Mouse (Mus musculus) lung, postnatal 4 days (tissue): ENCODE data around the gene Psmd7.
"Not testable (repeated sequence)": the region's sequence is repeated elsewhere in the genome, so short reads cannot be mapped to it uniquely, and the experiment has no call there.

ENCODE experiments used
- DNase-seq, 2 experiments: peaks; one replicate each; pipeline ENCODE4 v3.0.0; 2021

The Psmd7 gene

GRCm38 (mm10) chr8:107587995-107588780 is at the start of gene Psmd7:
TSS of gene Psmd7 (minus strand) at chr8:107588464.
- DNase-seq, result peak; percentile 95 to 96

DNA sequence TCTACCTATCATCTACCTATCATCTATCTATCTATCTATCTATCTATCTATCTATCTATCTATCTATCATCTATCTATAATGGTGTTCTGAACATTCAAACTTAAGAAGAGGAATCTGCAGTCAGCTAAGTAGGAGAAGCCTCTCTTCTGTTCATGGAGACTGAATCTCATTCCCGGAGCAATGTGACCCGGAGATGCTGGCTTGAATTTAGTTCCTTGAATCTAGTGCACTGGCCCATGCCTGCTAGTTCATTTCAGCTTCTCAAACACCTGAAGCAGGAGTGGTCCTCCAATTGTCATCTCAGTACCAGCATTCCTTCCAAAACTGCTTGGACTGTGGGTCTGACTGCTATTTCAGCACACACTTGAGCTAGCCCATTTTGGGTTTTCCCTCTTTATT is 45.5 kb upstream of the Psmd7 start:
- no peak for DNase-seq

DNA sequence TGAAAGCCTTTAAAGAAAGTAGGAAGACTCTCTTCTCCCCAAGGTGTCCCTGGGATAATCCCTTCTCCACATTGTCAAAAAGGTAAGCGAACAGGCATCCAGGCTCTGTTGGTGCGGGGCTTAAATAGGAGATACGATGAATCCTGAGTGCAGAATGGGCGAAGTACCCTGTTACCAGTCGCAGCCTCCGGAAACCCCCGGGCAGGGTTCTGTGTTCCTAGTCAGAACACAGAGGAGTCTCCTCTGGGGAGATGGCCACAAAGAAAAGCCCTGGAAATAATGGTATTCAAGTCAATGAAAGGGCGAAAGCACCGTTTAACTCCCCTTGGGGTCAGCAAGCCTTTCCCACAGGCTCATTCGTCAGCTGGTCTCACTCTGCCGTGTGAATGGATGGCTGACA is 41.4 kb upstream of the Psmd7 start:
- no peak for DNase-seq

DNA sequence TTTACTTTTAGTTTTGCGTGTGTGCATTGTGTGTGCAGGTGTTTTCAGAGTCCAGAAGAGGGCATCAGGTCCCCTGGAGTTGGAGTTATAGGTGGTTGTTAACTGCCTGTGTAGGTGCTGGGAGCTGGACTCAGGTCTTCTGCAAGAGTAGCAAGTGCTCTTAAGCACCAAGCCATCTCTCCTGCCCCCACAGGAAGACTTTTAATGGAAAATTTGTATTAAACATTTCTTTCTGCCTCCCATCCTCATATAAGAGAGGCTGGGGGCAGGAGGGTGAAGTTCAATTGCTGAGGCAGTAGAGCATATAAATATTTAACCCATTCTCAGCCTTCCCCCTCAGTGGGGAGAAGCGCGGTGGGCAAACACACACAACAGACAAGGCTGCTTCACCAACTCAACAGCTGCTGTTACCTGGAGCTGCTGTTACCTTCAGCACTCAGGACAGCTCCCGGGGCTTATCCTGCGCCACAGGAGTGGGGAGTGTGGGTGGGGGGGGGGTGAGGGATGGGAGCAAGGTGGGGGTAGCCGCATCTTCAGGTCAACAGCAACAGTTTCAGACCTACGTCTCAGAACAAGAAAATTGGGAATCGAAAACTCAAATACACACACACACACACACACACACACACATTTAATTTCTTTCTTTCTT is 40.4 kb upstream of the Psmd7 start:
- DNase-seq, result no peak

- no peak for DNase-seq
These were observed 39.6 kb upstream of the Psmd7 start for GRCm38 (mm10) chr8:107627881-107628280.

GRCm38 (mm10) chr8:107624301-107624700 is 36.0 kb upstream of the Psmd7 start:
- not testable (repeated sequence) for DNase-seq

DNA sequence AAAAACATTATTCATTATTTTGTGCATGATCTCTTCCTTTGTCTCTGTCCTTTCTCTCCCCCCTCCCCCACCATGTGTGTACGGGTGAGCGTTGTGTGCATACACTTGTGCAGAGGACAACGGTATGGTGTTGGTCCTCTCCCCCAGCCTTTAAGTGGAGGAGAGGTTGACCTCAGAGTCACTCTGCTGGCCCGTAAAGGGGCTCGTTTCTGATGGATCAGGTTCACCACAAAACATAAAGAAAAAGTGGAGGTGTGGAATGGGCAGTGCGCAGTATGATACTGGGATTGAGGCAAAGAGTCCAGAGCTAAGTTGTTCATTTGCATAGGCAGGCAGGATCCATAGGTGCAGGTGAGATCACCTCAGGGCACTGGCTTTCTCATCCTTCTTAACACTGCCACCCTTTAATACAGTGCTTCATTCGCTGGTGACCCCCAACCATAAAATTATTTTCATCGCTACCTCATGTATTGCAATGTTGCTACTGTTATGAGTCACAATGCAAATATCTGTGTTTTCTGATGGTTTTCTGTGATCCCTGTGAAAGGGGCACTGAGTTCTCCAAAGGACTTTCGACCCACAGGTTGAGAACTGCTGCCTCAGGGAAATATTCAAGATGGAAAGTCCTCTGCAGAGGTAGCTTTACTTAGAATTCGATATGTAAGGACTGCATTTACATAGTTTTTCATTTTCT is 33.8 kb upstream of the Psmd7 start:
- no peak for DNase-seq

DNA sequence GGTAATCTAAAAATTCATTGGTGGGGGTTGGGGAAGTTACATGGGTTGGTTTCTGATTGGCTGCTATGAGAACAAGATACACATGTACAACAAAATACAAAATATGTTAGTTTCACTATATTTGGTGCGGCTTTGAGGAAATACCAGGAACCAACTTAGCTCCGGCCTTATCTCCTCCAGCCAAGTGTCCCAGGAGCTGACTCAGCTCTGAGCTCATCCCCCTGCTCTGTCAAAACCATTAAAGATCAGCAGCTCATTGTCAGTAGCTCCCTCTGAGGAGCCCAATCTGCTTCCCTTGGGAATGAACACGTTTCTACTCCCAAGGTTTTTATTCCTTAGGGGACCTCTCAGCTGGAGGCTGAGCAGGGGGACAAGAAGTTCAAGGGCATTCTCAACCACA is 32.9 kb upstream of the Psmd7 start:
- no peak for DNase-seq

GRCm38 (mm10) chr8:107618499-107618898 is 30.2 kb upstream of the Psmd7 start:
- peak; percentile 4 to 45 for DNase-seq

DNA sequence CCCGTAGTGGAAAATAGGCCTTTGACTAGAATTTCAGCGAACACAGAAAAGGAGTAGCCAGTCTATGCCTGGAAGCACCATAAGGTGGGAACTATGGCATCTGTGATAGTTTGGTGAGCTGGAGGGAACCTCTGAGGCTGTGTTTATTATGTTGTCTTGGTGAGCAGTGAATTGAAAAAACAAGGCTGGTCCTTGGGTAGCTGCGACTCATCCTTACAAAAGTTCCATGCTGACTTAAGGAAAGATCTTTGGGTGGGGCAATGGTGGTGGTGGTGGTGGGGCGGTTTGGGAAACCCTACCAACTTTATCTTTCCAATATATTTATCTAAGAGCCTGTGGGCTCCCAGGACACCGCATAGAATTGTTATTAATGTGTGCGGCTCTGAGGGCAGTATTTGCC is 25.1 kb upstream of the Psmd7 start:
- no peak for DNase-seq

GRCm38 (mm10) chr8:107610845-107611244 is 22.6 kb upstream of the Psmd7 start:
- DNase-seq, result no peak

DNA sequence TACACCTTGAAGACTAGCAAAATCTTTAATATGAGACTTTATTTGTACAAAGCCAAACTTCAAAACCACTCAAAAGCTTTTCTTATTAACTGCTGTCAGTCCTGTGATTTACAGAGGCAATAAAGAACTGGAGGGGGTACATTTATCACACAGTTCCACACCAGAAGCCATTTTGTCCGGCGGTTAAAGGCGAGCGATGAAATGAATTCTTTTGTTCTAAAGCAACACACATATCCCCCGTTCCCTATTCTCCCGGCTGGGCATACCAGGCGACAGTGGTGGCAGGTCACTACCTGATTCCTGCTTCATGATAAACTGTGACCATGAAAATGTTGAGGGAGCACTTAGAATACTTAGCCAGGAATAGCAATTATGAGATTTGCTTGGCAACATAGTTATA is 20.5 kb upstream of the Psmd7 start:
- no peak for DNase-seq

DNA sequence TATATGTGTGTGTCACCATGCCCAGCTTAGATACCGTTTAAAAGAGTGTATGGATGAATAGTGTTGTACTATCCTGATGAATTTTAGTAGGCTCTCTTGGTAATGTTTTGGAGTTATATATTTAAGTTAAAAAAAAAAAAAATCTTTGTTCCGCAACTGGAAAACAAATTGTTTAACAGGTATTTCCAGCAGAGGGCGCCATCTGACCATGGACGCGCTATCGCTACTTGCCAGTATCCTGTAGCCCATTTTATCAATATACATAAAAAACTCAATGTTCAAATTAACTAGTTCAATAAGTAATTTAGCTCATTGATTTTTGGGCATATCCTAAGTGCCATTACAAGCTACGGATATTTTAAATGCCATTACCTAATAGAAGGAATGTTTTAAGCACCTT is 14.8 kb upstream of the Psmd7 start:
- peak; percentile 32 to 71 for DNase-seq

- DNase-seq, result no peak
These were observed 11.4 kb upstream of the Psmd7 start for GRCm38 (mm10) chr8:107599691-107600090.

DNA sequence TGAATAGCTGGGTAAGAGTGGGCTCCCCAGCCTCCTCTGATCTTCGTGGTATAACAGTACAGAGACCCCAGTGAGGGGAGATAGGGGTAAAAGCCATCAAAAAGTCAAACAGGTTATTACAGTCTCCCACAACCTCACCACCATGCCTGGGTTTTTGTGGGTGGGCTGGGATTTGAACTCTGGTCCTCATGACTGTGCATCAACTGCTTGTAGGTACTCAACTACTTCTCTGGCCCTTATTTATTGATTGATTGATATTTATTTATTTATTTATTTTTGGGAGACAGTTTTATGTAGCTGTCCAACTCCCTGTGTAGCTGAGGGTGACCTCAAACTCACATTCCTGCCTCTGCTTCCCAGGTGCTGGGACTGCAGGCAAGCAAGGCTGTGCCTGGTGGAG is 9.5 kb upstream of the Psmd7 start:
- no peak for DNase-seq

GRCm38 (mm10) chr8:107594817-107595216 is 6.6 kb upstream of the Psmd7 start:
- no peak for DNase-seq

- DNase-seq, result no peak
These were observed 5.9 kb upstream of the Psmd7 start for GRCm38 (mm10) chr8:107593967-107594729.

- no peak for DNase-seq
These were observed 752 bp downstream of the Psmd7 start for GRCm38 (mm10) chr8:107587429-107587994.

GRCm38 (mm10) chr8:107582136-107582535 is 6.1 kb downstream of the Psmd7 start:
- DNase-seq, result no peak

- no peak for DNase-seq
These were observed 6.7 kb downstream of the Psmd7 start for GRCm38 (mm10) chr8:107581536-107581935.

DNA sequence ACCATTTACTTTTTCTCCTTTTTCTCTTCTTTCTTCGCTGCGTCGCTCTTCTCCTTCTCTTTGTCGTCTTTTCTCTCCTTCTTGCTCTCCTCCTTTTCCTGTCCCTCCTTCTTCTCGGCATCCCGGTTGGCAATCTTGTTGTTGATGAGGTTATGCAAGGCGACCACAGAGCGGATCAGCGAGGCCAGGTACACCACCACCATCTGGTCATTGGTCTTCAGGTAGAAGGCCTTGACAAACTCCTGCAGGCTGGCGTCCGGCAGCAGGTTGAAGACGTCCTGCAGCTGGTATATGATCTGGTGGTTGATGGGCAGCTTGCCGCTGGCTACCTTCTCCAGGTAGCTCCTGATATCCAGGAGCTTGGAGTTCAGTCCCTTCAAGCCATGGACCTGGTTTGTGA is 7.4 kb downstream of the Psmd7 start:
- peak in 1 of 2 experiments; percentile 15 for DNase-seq

DNA sequence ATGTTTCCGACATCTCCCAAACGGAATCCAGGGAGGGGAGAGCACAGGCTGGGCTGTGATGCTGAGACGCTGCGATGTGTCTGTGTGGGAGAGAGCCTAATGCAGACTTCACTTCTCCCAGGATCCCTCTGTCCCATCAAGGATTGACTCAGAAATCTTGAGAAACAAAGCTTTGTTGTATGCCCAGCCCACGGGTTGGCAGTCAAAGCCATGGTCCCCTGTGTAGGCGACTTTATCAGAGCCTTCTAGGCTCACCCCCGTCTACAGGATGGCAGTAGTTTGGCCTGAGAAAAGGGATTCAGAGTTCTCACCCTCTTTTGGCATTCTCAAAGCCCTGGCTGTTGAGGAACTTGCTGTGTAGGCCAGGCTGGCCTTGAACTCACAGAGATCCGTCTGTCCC is 9.7 kb downstream of the Psmd7 start:
- DNase-seq, result peak in 1 of 2 experiments; percentile 8

DNA sequence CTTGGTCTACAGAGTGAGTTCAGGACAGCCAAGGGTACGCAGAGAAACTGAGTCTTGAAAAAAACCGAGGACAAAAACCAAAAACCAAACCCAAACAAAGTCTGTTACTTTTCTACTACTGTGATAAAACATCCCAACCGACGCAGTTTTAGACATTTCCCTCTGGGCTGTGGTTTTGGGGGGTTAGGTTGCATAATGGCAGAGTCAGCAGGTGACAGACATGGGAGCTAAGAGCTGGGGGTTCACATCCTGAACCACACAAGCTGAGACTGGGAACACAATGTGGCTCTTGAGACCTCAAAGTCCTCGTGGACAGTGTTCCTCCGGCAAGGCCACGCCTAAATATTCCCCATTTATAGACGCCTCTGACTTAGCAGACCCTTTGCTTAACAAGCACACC is 10.1 kb downstream of the Psmd7 start:
- DNase-seq, result peak in 1 of 2 experiments; percentile 6
